Mouse (Mus musculus): ENCODE results near the gene Nptx1.

Nptx1 gene

GRCm38 (mm10) chr11:119547183-119547921 is at the start of gene Nptx1:
Nptx1 (minus strand) TSS chr11:119547753.
- DNase-seq (ENCODE audit: low spot score), result no peak

- no peak for DNase-seq (ENCODE audit: low spot score)
Observed at GRCm38 (mm10) chr11:119593966-119594365, 46.4 kb upstream of the Nptx1 start.

GRCm38 (mm10) chr11:119589242-119589641 is 41.7 kb upstream of the Nptx1 start:
- no peak for DNase-seq (ENCODE audit: low spot score)

- DNase-seq (ENCODE audit: low spot score), result no peak
Observed at GRCm38 (mm10) chr11:119587112-119587511, 39.6 kb upstream of the Nptx1 start.

GRCm38 (mm10) chr11:119586511-119586910 is 39.0 kb upstream of the Nptx1 start:
- DNase-seq (ENCODE audit: low spot score), result no peak

GRCm38 (mm10) chr11:119577721-119578120 is 30.2 kb upstream of the Nptx1 start:
- no peak for DNase-seq (ENCODE audit: low spot score)

GRCm38 (mm10) chr11:119576855-119577254 is 29.3 kb upstream of the Nptx1 start:
- no peak for DNase-seq (ENCODE audit: low spot score)

- DNase-seq (ENCODE audit: low spot score), result no peak
Observed at GRCm38 (mm10) chr11:119572316-119573010, 24.9 kb upstream of the Nptx1 start.

- DNase-seq (ENCODE audit: low spot score), result no peak
Observed at GRCm38 (mm10) chr11:119566188-119566587, 18.6 kb upstream of the Nptx1 start.

GRCm38 (mm10) chr11:119565684-119566083 is 18.1 kb upstream of the Nptx1 start:
- DNase-seq (ENCODE audit: low spot score), result no peak

GRCm38 (mm10) chr11:119565021-119565420 is 17.5 kb upstream of the Nptx1 start:
- no peak for DNase-seq (ENCODE audit: low spot score)

- no peak for DNase-seq (ENCODE audit: low spot score)
Observed at GRCm38 (mm10) chr11:119564383-119564782, 16.8 kb upstream of the Nptx1 start.

GRCm38 (mm10) chr11:119563166-119563565 is 15.6 kb upstream of the Nptx1 start:
- no peak for DNase-seq (ENCODE audit: low spot score)

- DNase-seq (ENCODE audit: low spot score), result no peak
Observed at GRCm38 (mm10) chr11:119562286-119562685, 14.7 kb upstream of the Nptx1 start.

GRCm38 (mm10) chr11:119558870-119559610 is 11.5 kb upstream of the Nptx1 start:
- DNase-seq (ENCODE audit: low spot score), result no peak

- DNase-seq (ENCODE audit: low spot score), result no peak
Observed at GRCm38 (mm10) chr11:119557940-119558869, 10.7 kb upstream of the Nptx1 start.

GRCm38 (mm10) chr11:119555170-119555569 is 7.6 kb upstream of the Nptx1 start:
- DNase-seq (ENCODE audit: low spot score), result no peak

GRCm38 (mm10) chr11:119554706-119555105 is 7.2 kb upstream of the Nptx1 start:
- no peak for DNase-seq (ENCODE audit: low spot score)

- DNase-seq (ENCODE audit: low spot score), result no peak
Observed at GRCm38 (mm10) chr11:119552902-119553802, 5.6 kb upstream of the Nptx1 start.

- no peak for DNase-seq (ENCODE audit: low spot score)
Observed at GRCm38 (mm10) chr11:119552301-119552700, 4.7 kb upstream of the Nptx1 start.

GRCm38 (mm10) chr11:119551468-119551867 is 3.9 kb upstream of the Nptx1 start:
- no peak for DNase-seq (ENCODE audit: low spot score)
